Mouse (Mus musculus) spleen, embryonic (tissue): ENCODE measurements around the gene Rnf7.

Source experiments
- CTCF ChIA-PET: fragments of 350-600 bp; sonication (Branson Sonifier 250); formaldehyde crosslinking; loops from one replicate; lab custom pipeline; 2022; lab: Charles Lee

Gene Rnf7

DNA sequence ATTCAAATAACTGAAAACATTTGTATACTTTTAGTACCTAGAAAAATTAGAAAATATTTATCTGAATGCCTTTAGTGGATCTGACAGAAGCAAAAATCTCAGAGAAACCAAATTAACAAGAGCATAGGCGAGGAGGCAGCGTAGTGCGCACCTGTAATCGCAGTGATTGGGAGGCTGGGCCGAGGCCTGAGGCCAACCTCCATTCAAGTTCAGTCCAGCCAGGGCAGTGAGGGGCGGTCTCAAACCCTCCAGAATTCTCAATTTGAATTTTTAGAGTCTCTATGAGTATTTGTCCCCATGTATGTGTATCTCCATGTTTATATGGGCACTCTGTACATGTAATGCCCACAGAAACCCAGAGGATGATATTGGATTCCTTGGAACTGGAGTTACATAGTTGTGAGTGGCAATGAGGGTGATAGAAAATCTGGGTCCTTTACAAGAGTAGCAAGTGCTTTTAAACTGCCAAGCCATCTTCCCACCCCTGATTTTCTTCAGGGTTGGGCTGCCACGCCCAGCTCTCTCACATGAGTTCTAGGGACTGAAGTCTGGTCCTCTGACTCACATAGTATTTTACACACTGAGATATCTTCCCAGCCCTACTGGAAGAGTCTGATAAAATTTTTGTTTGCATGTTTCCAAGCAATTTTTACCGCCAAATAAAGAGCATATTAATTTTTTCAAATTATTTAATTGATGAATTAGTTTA lies 8.1 kb downstream of the Rnf7 start:
- CTCF ChIA-PET: no interaction called here

DNA sequence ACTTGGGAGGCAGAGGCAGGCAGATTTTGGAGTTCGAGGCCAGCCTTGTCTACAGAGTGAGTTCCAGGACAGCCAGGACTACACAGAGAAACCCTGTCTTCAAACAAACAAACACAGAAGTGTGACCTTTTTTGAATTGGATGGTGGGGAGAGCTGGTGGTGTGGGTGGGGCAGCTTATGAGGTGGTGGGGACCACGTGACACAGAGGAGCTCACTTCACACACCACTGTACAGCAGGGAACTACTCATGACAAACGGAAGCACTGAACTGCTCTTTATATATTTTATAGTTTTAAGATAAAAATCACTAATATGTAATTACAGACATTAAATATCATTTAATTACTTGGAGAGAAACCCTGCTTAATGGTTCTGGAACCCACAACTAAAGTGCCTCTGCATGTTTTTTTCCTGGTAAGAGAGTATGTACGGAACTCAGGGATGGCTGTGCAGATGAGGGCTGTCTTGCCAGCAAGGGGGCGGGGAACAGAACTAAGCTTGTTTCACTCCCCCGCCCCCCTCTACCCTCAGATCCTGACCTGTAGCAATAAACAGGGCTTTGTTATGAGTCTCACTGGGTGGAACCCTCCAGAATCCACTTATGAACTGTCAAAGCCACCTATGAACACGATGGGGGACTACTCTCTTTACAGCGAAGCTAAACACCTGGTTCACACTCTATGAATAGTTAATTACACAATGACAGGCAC lies 8.8 kb downstream of the Rnf7 start:
- CTCF ChIA-PET: no interaction called here

DNA sequence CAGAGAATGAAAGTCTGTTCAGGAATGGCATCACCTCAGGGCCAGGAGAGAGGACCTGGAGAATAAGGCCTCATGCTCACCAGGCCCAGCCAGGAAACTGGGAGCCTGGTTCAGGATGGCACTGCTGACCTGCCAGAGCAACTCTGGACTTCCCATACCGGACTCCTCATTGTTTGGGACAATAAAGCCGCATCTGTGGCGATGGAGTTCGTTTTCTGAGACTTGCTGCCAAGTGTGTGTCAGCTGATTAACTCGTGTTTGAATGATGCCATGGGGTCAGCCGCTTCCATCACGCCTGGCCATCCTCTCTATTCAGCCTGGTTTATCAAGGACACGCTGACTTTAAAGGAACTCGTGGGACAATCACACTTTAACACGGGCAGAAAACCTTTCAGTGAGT lies 14.8 kb downstream of the Rnf7 start:
- CTCF ChIA-PET: no interaction called here

DNA sequence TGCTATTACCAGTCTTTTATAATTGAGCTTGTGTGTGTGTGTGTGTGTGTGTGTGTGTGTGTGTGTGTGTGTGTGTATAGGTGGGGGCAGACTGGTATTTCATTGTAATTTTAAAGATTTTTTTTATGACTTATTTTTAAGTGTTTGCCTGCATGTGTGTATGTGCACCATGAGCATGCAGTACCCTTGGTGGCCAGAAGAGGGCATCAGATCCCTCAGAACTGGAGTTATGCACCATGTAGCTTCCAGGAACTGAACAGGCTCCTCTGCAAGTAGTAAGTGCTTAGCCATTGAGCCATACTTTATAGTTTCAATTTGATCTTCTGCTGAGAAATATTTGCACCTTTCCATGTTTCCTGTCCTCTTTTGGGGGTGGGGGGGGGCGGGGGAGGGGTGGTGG lies 16.9 kb downstream of the Rnf7 start:
- CTCF ChIA-PET: interaction anchor here (0.6 kb wide), 2 partner anchors 106 to 429 kb away, joined by 3 to 9 read pairs; no protein-coding TSS in a partner anchor

DNA sequence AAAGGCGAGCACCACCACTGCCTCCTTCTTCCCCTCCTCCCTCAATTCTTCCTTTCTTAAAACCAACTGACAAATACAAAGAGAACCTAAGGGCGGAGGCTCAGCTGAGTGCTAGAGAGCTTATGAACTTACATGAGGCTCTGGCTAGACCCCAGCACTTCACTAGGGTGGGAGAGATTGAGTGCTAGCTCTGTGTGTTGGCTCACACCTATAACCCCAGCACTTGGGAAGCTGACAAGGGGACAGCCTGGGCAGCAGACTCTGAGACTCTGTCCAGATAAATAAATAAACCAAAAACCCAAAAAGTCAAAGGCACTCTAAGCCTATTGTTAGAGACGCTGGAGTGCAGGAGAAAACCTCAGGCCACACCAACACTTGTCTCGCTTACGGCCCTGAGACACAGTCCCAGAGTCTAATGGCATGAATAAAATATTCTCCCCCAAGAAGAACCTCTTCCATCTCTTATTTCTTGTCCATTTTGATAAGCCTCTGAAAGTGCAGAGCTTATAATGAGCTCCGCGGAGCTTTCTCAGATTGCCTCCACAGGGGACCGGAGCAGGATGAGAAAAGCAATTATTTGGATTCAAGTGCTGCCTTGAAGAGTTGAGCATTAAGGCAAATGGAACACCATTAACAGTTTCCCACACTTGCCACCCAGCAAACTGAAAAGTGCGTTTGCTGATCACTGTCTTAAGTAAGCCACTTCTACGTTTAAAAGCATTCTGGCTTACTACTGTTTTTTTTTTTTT lies 18.2 kb downstream of the Rnf7 start:
- CTCF ChIA-PET: no interaction called here

DNA sequence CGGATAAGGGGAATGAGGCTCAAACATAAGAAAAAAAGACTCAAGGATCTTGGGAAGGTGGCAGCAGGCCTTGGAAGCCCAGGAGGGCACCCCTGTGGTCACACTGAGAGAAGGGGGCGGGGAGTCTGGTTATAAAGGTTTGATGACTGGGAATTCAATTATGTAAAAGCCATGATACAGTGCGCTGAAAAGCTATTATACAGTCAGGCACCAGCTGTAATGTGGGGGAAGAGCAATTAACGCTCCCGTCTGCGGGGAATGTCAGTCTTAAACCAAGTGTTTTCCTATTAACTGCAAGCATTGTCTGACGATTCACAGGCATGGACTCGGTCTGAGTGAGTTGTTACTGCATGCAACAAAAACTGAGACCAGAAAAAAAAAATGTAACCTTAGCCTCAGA lies 22.9 kb downstream of the Rnf7 start:
- CTCF ChIA-PET: no interaction called here

DNA sequence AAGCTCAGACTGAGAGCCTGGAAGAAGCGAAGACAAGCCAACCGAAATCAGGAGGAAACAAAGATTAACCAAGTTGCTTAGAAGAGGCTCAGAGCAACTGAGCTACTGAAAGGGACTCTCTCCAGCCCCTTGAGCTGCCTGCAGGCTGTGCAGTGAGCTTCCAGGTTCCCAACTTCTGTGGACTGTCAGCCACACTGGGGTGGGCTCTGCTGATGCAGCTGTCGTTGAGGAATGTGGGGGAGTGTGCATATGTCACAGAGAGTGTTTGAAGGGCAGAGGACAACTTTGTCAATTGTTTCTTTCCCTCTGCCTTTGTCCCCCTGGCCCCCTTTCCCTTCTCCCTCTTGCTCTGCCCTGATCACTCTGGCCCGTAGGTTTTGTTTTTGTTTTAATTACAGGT lies 25.5 kb downstream of the Rnf7 start:
- CTCF ChIA-PET: interaction anchor here (0.7 kb wide), 1 partner anchor 167 kb away, joined by 3 read pairs; no protein-coding TSS in a partner anchor

DNA sequence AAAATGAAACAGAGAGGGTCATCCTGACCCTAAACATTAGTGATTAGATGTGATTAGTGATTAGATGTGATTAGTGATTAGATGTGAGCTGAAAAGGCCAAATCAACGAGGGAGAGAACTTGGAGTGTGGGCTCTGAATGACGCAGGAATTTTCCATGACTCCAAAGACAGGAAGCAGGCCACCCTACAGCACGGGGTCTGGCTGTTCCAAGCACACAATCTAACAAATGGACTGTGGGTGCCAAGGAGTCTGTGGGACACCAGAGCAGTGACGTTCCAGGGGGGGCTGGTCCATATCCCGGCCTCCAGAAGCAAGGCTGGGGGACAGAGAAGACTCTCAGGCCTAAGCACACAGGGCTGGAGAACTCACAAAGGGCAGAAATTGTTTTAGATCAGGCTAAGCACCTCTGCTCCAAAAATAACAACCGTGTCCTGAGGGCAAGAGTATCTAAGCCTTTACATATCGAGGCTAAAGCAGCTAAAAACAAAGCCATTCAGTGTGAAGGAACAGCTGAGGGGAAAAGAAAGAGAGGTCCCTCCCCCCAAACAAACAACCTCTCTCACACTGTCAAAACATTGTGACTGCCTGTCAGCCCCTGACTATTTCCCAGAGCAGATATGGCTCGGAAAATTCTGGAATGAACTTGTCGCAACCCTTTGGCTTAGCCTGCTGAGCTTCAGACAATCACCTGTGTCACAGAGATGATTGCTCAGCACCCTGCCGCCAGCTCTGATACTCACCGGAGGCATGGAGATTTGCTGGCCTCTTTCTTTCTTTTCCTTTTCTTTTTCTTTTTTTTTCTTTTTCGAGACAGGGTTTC lies 27.4 kb downstream of the Rnf7 start:
- CTCF ChIA-PET: no interaction called here

DNA sequence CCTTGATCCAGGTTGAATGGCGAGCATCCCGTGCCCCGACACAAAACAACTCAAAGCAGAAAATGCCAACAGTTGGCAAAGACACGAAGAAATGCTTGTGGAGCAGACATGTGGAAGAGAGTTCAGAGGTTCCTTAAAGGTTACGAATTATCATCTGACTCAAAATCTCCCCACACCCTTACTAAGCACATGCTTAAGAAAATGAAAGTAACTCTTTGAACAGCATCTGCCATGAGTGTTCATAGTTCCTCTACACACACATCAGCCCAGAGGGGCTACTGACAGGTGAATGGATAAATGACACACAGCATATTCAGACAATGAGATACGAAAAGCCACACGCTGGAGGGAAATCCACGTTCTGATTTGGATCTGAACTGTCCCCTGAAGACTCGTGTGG lies 29.0 kb downstream of the Rnf7 start:
- CTCF ChIA-PET: no interaction called here

DNA sequence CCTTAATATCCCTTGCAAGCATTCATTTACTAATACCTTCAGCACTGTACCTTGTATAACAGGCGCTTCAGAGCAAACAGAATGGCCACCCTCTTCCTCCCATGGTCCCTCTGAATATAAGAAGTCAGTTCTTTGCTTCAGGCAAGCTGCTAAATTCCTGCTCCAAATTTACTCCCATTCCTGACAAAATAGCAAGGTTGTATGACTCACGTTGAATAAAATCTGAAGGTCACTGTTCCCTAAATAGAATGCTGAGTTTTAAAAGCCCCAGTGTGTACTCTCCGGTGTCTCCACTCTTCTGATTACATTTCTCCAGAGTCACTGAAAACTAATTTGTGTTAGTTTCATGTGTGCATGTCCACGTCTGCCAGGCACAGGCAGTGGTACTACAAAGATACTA lies 33.1 kb downstream of the Rnf7 start:
- CTCF ChIA-PET: no interaction called here

DNA sequence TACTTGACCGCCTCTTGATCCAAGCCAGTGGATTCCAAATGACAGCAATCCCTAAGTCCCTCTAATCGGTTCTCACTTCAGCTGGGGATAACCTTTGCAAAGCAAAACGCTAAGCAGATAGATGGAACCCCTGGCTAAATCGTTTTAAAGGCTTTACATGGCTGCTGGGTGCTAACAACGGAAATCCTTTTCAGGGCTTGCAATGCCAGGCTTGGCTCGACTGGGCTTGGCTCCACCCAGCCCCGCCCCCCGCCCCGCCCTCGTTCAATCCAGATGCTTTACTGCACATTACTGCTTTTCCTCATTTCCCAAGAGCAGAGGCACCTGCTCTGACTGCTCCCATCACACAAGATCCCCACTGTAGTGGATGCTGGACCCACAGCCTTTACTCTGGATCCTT lies 36.4 kb downstream of the Rnf7 start:
- CTCF ChIA-PET: no interaction called here

DNA sequence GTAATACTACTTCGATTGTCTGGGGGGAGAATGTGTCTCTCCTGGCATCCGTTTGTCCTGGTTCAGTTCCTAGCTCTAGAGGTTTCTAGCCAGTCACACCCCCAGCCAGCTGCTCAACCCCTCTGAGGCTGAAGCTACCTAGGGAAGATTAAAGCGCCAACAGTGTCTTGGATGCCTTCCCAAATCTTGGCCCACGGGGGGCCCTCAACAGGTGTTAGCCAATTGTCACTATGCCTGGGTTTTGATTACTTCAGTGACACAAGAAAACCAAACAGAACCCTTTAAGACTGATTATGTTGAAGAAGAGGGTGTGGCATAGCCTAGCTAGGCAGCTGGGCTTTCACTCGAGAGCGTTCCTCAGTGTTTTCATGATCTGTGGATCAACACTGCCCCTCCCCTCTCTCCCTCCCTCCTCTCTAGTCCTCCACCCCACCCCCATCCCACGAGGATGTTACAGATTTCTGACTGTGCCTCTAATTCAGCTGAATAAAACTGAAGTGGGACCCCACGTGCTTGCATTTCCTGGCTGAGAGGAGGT lies 40.1 kb downstream of the Rnf7 start:
- CTCF ChIA-PET: interaction anchor here (0.6 to 0.9 kb wide), 2 partner anchors 10 to 257 kb away, joined by 4 to 10 read pairs; no protein-coding TSS in a partner anchor

DNA sequence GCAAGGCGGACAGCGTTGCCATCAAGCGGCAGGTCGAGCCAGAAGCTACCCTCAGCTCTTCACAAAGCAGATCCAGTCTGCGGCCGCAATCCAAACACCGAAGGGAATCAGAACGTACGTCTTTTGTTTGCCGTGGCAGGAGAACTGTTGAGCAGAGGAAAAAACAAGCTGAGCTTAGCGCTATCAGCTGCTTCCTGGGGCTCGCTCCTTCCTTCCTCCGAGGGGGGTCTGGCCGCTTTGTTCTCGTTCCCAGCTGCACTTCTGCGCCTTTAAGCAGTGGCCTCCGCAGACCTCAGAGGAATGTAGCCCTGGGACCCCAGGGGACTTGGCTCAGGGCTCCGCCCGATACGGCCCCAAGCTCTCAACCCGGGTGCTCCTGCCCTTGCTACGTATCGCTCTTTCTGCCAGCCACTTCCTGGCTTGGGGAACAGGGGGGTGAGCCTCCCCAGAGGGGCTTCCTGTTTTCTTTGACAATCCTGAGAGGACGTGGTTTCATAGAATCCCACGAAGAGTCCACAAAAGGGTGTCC lies 40.6 kb downstream of the Rnf7 start:
- CTCF ChIA-PET: interaction anchor here (0.9 kb wide), 1 partner anchor 10 kb away, joined by 4 read pairs; no protein-coding TSS in a partner anchor

DNA sequence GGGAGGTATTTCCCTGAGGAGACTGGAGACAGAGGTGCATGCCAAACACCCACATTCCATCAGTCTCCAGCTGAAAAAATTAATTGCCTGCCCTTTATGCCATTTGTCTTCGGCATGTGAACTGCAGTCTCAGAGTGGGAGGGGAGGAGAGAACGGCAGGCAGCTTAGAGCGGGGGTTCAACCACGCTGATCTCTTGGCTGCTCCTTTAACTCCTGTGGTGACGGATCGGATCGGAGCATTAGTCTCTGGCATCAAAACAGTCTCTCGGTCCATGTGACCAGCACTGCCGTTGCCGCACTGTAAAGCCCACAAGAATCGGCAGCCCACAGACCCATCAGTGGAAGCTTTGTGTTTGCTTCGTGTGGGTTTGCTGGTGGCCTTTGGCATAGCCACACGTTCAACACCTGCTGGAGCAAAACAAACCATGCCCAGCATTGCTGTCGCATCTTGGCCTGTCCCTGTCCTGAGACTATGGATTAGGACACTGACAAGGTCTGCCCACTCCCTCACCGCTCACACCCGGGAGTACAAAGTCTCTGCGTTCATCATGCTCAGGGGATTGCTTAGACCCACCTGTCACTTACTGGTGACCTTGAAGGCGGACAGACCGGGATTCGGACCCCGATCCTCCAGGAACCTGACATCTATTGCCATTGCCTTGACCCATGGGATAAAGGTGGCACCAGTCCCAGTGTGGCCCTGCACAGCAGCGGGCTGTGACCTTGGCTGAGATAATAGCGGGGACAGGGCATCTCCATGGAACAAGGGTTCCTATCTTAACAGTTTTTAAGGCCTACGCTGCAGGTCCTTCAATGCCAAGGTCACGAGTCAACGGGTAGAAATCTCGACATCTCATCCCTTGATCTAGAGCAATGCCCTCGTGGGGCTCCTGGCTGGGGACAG lies 41.3 kb downstream of the Rnf7 start:
- CTCF ChIA-PET: no interaction called here

DNA sequence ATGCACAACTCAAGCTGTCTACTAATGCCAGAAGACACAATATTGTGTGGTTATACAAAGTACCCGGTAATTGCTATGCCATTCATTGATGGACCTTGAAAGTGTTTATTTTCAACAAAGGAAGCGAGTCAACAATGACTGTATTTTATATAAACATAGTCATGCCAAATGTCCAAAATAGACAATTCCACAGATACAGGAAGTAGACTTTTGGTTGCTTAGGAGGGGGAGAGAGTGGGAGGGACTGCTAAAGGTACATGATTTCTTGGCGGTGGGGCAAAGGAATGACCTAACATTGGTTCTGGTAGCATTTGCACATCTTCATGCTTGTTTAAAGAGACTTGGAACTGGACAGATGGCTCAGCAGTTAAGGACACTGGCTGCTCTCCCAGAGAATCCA lies 45.9 kb downstream of the Rnf7 start:
- CTCF ChIA-PET: no interaction called here

DNA sequence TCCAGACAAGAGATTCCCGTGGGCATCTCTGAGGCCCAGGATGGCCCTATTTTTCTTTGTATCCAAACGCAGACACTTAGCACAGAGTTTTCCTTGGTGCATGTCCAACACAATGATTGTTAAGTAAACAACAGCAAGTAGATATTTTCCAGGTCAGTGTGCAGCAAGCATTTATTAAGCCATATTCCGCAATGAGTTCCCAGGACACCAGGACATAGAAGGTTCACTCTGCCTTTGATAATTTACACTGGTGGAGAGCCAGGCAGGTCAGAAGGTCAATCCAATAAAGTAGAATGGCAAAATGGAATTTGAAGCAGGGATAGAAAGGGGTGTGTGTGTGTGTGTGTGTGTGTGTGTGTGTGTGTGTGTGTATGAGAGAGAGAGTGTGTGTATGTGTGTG lies 47.4 kb downstream of the Rnf7 start:
- CTCF ChIA-PET: no interaction called here

DNA sequence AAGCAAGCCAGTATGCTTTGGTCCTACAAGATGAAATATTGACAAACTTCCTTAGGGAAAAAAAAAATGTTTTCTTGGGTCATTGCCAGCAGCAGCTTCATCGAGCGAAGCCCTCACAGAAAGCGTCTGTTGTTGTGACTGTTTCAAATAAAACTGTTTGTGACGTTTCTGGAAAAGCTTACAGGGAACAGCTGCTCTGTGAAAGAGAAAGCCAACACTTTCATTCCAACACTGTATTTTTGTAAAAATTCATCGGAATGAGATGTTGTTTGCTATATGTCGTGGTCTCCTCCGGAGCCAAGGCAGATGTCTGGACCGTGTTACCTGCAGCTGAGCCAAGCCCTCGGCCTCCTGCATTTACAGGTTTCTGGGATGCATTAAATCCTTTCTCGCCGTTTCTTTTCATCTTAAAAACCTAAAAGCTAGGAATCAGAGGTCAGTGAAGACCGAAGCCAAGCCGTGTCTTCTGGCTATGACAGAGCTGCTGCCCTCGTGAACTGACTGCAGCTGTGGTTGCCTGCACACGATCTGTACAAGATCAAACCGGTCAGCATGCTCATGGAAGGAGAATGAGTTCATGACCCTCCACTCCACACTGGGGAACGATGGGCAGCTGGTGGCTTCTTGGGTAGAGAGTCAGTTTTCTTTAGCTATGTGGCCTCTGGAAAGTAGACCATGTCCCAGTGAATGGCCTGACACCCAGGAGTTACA lies 50.0 kb downstream of the Rnf7 start:
- CTCF ChIA-PET: interaction anchor here (0.5 to 1.2 kb wide), 4 partner anchors 10 to 74 kb away, joined by 3 to 6 read pairs (median 4); no protein-coding TSS in a partner anchor

DNA sequence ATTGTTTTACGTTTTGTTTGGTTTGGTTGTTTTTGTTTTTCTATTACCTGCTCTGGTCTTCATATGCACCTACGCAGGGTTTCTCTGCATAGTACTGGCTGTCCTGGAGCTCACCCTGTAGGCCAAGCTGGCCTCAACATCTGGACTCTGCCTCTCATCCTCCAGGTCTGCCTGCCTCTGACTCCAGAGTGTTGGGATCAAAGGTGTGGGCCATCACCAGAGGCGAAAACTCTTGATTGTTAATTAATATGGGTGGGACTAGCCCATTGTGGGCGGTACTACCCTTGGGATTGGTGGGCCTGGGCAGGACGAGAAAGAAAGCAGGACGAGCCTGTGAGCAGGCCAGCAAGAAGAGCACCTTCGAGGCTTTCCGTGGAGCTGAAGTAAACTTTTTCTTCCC lies 54.4 kb downstream of the Rnf7 start:
- CTCF ChIA-PET: no interaction called here
